Mouse (Mus musculus) small intestine, adult 2 months (tissue): ENCODE results near the gene Abracl.

Experiments
- CTCF ChIP-seq: fragments of 200-500 bp; IDR thresholded peaks from 2 replicates; pipeline ENCODE4 v1.5.1; 2012; ENCODE audit warnings: low read depth, mild to moderate bottlenecking, control low read depth, inconsistent platforms, low read length, moderate library complexity, mixed read lengths; ENCODE audit not compliant: insufficient replicate concordance, insufficient read length; ENCODE audit errors: extremely low read depth
- POLR2A ChIP-seq: fragments of 200-500 bp; IDR thresholded peaks from 2 replicates; pipeline ENCODE4 v1.6.1; 2012; ENCODE audit warnings: low read depth, mild to moderate bottlenecking, control low read depth, inconsistent platforms, low read length, moderate library complexity

- TF ChIP-seq CTCF: no peak
- TF ChIP-seq POLR2A: no peak
Observed at GRCm38 (mm10) chr10:18008118-18008517, 15.0 kb downstream of the Abracl start.
